Mouse (Mus musculus) olfactory bulb, adult 2 months (tissue): Measurements from ENCODE around the gene 2310022A10Rik. TPM values are rescaled to one million over a fixed set of nuclear protein-coding genes. Genes with fewer than 3 reads are reported as not detected.

Source experiments
- H3K27ac ChIP-seq: fragments of 200-500 bp; 2 replicates; pipeline ENCODE4 v1.5.1; 2012; ENCODE audit warnings: low read depth, low read length; ENCODE audit not compliant: insufficient read depth
- H3K4me1 ChIP-seq: fragments of 200-500 bp; 2 replicates; pipeline ENCODE4 v1.6.1; 2012; ENCODE audit warnings: low read length; ENCODE audit not compliant: control insufficient read depth, insufficient read depth
- H3K4me3 ChIP-seq: fragments of 200-500 bp; 2 replicates; pipeline ENCODE4 v1.5.1; 2012; ENCODE audit warnings: mild to moderate bottlenecking, low read depth, low read length, moderate library complexity; ENCODE audit not compliant: insufficient read depth
- CTCF ChIP-seq: fragments of 200-500 bp; IDR thresholded peaks from 2 replicates; pipeline ENCODE4 v1.5.1; 2012; ENCODE audit warnings: low read depth, mild to moderate bottlenecking, low read length, moderate library complexity; ENCODE audit not compliant: insufficient read depth
- POLR2A ChIP-seq: fragments of 200-500 bp; IDR thresholded peaks from 2 replicates; pipeline ENCODE4 v1.6.1; 2012; ENCODE audit warnings: mild to moderate bottlenecking, low read depth, low read length, moderate library complexity; ENCODE audit not compliant: insufficient read depth
- WGBS: fragments of 180-500 bp; shearing (Covaris S2); methylation state at CpG from one replicate; pipeline ENCODE4 v1.1.7; 2018; 5-methylcytosine and 5-hydroxymethylcytosine counted together
- polyA plus RNA-seq: library from polyadenylated mRNA; stranded (reverse); fragments of >200 nt; gene quantifications from 2 replicates; pipeline ENCODE4 v1.2.4, GENCODE M21; 2012; ENCODE audit warnings: low replicate concordance; ENCODE audit not compliant: missing spikeins, insufficient read depth, insufficient read length

The 2310022A10Rik gene
- polyA plus RNA-seq, 1 experiment: not detected

- 52% methylated on average over 9 of the region's 9 CpGs for WGBS
- no peak overlapping the region for H3K4me3 ChIP-seq
- H3K27ac ChIP-seq: peak overlapping the region; percentile 80
- TF ChIP-seq CTCF (no peak), POLR2A (no peak)
- H3K4me1 ChIP-seq: peaks cover 50% of the 10 kb centered on the region
Observed at GRCm38 (mm10) chr7:27605499-27606285, 52.7 kb downstream of the 2310022A10Rik start.

DNA sequence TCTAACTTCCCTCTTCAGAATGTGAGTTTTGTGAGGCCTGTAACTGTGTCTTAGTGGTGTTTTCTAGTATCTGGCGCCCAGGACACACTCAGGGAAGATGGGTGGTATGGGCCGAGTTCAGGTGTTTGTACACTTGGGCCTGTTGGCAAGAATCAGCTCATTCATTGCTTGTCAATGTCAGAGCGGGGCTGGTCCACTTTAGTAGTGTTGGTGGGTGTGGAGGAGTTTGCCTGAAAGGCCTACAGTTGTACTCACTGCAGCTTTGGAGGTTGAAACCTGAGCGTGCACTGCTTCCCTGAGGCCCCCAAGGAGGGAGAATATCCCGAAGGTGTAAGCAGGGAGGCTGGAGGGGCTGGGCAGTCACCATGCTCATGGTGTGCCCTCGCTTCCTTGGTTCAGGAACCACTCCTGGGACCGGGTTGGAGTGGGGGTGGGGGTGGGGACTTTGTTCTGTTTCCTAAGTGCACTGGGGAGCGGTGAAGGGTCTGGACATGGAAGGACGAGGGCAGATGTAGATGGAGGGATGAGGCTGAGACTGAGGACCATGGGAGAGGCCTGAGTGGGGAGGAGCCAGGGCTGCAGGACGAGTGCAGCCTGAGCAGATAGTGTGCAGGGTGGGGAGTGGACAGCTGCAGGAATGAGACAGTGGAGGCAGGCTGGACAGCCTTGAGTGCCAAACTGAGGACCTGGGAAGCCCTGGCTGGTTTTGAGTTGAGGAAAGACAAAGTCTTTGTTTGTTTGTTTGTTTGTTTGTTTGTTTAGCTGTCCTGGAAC, 53.6 kb downstream of the 2310022A10Rik start:
- no peak for TF ChIP-seq CTCF
- TF ChIP-seq POLR2A: no peak
- H3K4me1 ChIP-seq: peaks cover 43% of the 10 kb centered on the region

GRCm38 (mm10) chr7:27607580-27607979, 54.5 kb downstream of the 2310022A10Rik start:
- H3K27ac ChIP-seq: peak overlapping the region; percentile 16
- H3K4me3 ChIP-seq: no peak overlapping the region
- peaks cover 39% of the 10 kb centered on the region for H3K4me1 ChIP-seq
- 47% methylated on average over 5 of the region's 5 CpGs for WGBS
- TF ChIP-seq CTCF (no peak), POLR2A (0 out of 2 replicates have a peak, but pooled peaks have one; percentile 27)

More for the DNA sequence above, 53.6 kb downstream of the 2310022A10Rik start:
- Histone ChIP-seq H3K27ac (0 out of 2 replicates have a peak overlapping the region, but pooled peaks have one; percentile 16), H3K4me3 (no peak overlapping the region)
- 72% methylated on average over 10 of the region's 10 CpGs for WGBS

GRCm38 (mm10) chr7:27608130-27608529, 55.1 kb downstream of the 2310022A10Rik start:
- H3K4me3 ChIP-seq: no peak overlapping the region
- TF ChIP-seq POLR2A: no peak
- no peak for TF ChIP-seq CTCF
- H3K4me1 ChIP-seq: peaks cover 42% of the 10 kb centered on the region
- 85% methylated on average over 3 of the region's 3 CpGs for WGBS
- peak overlapping the region; percentile 16; the same call in 1 of the 2 replicates for H3K27ac ChIP-seq

- Histone ChIP-seq H3K4me3 (no peak overlapping the region), H3K27ac (no peak overlapping the region), H3K4me1 (peaks cover 37% of the 10 kb centered on the region)
- 92% methylated on average over 4 of the region's 4 CpGs for WGBS
- TF ChIP-seq POLR2A (no peak), CTCF (no peak)
Observed at GRCm38 (mm10) chr7:27609285-27609684, 56.3 kb downstream of the 2310022A10Rik start.

DNA sequence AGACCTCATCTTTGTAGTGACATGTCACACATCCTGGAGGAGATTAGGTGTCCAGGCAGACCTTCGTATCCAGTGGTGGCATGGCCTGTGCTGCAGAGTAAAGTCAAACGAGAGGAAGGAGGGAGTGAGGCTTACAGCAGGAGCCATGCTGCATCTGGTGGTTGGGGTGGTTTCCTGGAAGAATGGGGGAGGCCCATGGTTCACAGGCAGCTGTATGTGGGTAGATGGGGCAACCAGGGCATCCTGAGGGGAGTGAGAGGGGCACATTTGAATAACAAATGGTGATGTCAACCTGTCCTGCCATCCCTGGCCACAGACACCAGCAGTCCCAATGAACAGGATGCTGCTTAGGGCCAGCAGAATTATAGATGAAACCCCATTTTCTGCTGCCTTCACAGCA, 56.7 kb downstream of the 2310022A10Rik start:
- Histone ChIP-seq H3K27ac (no peak overlapping the region), H3K4me1 (peaks cover 35% of the 10 kb centered on the region), H3K4me3 (no peak overlapping the region)
- no peak for TF ChIP-seq POLR2A
- TF ChIP-seq CTCF: no peak
- WGBS: 73% methylated on average over 2 of the region's 2 CpGs

DNA sequence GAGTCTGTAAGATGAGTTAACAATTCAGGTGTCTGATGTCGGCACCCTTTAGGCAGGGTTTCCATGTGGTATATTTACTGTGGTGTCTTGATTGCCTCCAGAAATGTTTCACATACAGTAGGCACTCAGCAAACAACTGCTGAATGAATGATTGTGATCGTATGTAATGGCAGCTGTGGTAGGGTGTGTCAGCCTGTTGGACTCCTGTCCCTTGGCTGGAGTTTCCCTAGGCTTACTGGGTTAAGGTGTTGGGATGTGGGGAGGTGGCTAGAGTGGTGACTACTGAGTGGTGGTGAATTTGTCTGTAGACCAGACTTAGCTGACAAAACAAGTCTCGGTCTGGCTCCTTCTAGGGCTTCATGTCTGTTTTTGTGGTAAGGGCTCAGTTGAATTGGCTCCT, 57.3 kb downstream of the 2310022A10Rik start:
- TF ChIP-seq POLR2A (no peak), CTCF (no peak)
- Histone ChIP-seq H3K4me1 (peaks cover 33% of the 10 kb centered on the region), H3K27ac (no peak overlapping the region), H3K4me3 (no peak overlapping the region)
- 80% methylated on average over 3 of the region's 3 CpGs for WGBS

DNA sequence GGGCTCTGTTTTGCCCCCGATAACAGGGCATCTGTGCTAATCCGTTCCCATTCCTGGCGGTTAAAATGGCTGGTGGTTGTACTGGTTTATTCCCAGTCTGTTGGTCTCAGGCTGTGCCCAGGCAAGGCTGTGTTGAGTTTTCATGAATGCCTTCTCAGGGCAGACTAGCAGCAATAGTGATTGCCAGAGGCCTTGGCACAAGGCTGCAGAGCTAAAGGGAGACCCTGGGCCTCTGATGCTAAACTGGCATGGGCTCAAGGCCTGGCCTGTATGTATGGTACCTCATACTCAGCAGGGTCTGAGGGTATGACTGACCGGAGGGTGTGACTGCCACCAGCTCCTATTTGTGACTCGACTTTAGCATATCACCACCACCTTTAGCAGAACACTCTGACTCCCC, 57.8 kb downstream of the 2310022A10Rik start:
- Histone ChIP-seq H3K27ac (no peak overlapping the region), H3K4me1 (peaks cover 28% of the 10 kb centered on the region), H3K4me3 (no peak overlapping the region)
- TF ChIP-seq CTCF: no peak
- TF ChIP-seq POLR2A: no peak
- 62% methylated on average over 5 of the region's 5 CpGs for WGBS

DNA sequence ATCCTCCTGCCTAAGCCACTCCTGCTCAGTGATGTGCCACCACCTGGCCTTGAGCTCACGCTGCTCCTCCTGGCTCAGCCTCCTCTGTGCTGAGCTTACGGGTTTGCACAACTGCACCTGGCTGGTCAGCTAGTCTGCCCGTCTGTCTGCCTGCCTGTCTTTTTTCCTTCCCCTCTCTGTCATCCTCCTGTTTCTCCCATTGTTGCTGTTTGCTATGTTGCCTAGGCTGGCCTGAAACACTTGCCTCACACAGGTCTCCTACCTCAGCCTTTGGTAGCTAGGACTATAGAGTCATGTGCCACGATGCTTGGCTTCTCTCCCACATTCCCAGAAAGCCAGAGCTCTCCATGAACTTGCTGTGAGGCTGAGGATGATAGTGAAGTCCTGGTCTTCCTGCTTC, 59.9 kb downstream of the 2310022A10Rik start:
- 46% methylated on average over 4 of the region's 4 CpGs for WGBS
- TF ChIP-seq CTCF: no peak
- TF ChIP-seq POLR2A: no peak

More for the DNA sequence above, 59.9 kb downstream of the 2310022A10Rik start:
- H3K4me1 ChIP-seq: peaks cover 8% of the 10 kb centered on the region
- H3K27ac ChIP-seq: peak overlapping the region; percentile 54; the same call in 1 of the 2 replicates
- no peak overlapping the region for H3K4me3 ChIP-seq
